Mouse (Mus musculus) neural tube, postnatal 0 days (tissue): ENCODE data around the gene H1fx. TPM values are rescaled to one million over a fixed set of nuclear protein-coding genes. Genes with fewer than 3 reads are reported as not detected.

Experiments used
- microRNA-seq: library from miRNA; unstranded; fragments of <30 nt; microRNA quantifications from one replicate; pipeline ENCODE4, GENCODE M21; 2016
- polyA plus RNA-seq: library from polyadenylated mRNA; unstranded; fragments of >200 nt; fragmentation: Nextera tagmentation; extraction: Ambion mirVana; gene quantifications from 2 replicates; pipeline ENCODE4 v1.2.1, GENCODE M21; 2015

The H1fx gene
- polyA plus RNA-seq, result 55.0 and 74.2 TPM in 2 replicates

GRCm38 (mm10) chr6:87981547-87982256 lies at the start of gene H1fx:
TSS of gene H1fx (minus strand) at chr6:87981637.

Small RNA genes within 50 kb of the gene (microRNA-seq; reads per million reads assigned to microRNA genes)
- not detected for gene Gm47286

Other genes starting within 250 kb of the H1fx start
- 0.89 TPM in 1 of 2 replicates, not detected in the other for gene Gp9, start 203.6 kb downstream of the H1fx start, polyA plus RNA-seq
- 11.8 and 12.4 TPM in 2 replicates for gene Rab43, start 169.5 kb downstream of the H1fx start, polyA plus RNA-seq
- 1.9 and 2.2 TPM in 2 replicates for gene Gm45140, start 145.8 kb downstream of the H1fx start, polyA plus RNA-seq
- 24.7 and 25.1 TPM in 2 replicates for gene Isy1, start 142.8 kb downstream of the H1fx start, polyA plus RNA-seq
- 543 and 565 TPM in 2 replicates for gene Cnbp, start 130.5 kb downstream of the H1fx start, polyA plus RNA-seq
- gene Copg1, start 93.8 kb downstream of the H1fx start, polyA plus RNA-seq, result 209 and 222 TPM in 2 replicates
- gene Hmces, start 67.7 kb downstream of the H1fx start, polyA plus RNA-seq, result 35.0 and 36.0 TPM in 2 replicates
- gene Rab7, start 63.6 kb upstream of the H1fx start, polyA plus RNA-seq, result 323 and 351 TPM in 2 replicates
- gene Rpn1, start 102.8 kb upstream of the H1fx start, polyA plus RNA-seq, result 207 and 224 TPM in 2 replicates
- gene Gata2, start 212.3 kb upstream of the H1fx start, polyA plus RNA-seq, result 8.2 and 10.9 TPM in 2 replicates
- not detected in 2 replicates for gene Dnajb8, start 240.6 kb upstream of the H1fx start, polyA plus RNA-seq